Mouse (Mus musculus) WW6 (cell line): Measurements from ENCODE around the gene Rpl37a.

Source experiments
- DNase-seq: peaks from one replicate; pipeline ENCODE4 v3.0.0-alpha.2; 2013; ENCODE audit warnings: low read depth, low spot score

The Rpl37a gene

DNA sequence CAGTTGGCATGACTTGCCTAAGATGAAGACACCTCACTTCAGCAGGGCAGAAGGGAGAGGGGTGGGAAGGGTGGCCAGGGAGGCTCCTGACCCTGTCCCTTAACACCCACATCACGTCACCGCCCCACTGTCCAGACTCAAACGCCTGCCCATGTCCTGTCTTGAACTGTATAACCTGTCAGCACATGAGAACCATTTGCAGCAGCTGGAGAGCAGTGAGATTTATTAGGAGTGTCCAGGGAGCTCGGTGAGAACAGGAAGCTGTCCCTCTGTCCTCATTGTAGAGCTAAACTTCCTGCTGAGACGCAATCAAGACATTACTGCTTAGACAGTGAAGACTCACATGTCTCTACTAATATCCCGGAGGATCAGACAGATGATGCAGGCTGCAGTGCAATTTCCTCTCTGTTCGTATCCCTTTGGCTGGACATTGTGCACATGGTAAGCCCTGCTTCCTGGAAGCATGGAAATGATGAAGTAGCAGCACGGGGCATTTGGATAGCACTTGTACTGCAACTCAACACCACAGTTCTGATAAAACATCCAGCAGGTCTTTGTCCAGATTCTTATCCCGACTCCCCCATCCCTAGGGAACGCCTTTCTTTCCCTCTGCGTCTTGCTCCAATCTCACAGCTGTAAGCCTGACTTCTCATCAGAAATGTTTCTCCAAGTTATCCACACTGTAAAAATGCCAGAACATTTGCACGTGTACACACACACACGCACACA is 25.5 kb downstream of the Rpl37a start:
- DNase-seq, result no peak

DNA sequence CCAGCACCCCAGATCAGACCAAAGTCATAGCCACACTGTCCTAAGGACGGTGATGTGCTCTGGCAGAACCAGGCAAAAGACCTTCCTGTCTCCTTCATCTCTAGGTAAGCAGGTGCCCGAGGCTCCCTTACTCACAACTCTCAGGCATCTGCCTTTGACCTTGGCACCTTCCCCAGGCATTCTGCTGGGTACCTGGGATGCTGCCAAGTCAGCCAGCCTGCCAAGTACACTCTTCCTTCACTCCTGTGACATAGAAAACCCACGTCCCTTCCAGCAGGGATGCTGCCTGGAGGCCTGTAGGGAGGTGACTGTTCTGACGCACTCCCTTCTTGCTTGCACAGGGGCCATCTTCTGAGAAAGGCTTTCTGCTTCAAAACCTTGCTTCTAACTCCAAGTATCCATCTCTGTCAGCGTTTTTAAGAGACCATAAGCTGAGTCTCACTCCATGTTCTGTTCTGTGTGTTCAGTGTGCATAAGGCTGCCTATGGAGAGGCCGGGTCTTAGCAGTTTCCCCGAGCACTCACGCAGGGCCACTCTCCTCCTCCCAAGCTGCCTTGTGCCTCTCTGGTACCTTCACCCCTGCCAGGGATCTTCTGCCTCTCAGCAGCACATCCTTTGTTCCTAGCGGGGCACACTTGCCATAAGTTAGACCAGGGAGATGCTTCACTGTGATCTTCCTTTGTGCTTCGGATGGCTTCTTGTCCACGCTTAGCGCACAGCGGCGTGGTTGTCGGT is 28.0 kb downstream of the Rpl37a start:
- no peak for DNase-seq

DNA sequence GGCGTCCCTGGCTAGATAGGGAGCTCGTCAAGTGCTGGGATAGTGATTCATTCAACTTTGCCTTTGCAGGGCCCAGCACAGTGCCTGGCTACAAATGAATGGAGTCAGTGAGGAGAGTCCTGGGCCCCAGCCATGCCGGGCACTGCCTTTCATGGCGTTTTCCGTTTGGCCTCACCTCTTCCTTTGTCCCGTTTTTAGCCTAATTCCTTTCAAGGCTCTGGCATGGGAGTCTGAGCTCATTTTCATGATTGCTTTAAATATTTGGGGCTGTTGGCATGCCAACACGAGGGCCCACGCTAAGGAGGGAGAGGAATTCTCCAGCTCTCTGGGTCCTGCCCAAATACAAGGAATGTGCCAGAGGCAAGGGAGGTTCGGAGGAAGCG is 28.6 kb downstream of the Rpl37a start:
- no peak for DNase-seq

DNA sequence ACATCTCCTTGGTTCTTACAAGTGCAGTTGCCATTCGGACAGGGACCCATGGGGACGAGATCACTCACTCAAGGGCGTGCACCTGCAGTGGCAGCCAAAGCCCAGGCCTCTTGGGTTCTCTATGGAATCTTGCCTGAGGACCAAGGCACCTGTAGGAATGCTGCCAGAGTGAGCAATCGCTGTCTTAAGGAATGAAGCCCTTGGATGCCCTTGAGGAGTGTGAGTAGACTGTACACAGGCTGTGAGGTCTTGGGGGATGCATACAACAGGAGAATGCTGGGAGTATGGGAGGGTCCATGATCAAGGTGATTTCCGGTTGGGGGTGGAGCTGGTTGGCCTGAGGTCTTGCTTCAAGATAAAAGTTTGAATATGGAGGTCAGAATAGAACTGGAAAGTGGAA is 30.3 kb downstream of the Rpl37a start:
- no peak for DNase-seq

DNA sequence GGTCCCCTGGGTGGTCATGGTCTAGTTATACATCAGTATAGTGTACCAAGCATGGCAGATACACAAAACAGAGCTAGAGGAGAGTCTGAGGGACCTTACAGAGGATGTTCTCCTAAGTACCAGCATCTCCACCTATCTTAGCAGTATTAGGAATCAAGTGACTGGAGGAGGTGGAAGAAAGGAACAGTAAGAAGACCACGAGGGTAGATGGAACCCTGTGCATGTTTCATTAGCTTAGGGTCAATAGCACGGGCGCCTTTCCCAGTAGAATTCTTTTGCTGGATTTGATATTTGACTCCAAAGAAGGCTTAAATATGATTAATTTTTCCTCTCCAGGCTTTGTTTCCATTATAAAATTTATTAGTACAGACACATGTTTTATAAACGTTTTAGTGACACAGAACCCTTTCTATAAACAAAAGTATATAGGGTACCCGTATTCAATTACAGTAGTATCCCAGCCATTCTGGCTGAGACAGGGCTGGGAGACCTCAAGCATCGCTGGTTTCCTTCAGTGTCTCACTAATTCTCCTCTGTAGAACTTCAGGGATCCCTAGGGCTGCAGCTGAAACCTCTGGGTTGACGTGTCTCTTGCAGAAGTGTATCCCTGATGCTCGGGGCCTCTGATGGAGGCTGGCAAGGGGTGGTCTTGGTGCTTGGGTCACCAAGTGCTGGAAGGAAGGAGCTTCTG is 33.9 kb downstream of the Rpl37a start:
- DNase-seq, result no peak

DNA sequence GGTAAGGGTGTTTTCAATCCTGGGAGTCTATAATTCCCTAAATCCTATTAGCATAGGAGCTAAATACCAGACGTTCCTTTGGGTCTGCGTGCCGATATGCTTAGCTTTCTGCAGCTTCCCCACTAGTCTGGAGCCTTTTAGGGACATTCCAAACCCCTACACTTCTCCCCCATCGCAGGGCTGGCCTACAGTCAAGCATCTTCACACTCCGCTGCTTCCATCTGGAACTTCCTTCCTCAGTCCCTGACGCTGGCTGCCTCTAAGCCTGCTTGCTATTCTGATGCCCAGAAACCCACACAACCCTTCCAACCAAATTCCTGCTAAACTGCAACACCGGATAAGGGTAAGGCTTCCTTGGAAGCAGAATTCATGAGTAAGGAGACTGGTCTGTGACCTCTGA is 35.3 kb downstream of the Rpl37a start:
- DNase-seq, result no peak

DNA sequence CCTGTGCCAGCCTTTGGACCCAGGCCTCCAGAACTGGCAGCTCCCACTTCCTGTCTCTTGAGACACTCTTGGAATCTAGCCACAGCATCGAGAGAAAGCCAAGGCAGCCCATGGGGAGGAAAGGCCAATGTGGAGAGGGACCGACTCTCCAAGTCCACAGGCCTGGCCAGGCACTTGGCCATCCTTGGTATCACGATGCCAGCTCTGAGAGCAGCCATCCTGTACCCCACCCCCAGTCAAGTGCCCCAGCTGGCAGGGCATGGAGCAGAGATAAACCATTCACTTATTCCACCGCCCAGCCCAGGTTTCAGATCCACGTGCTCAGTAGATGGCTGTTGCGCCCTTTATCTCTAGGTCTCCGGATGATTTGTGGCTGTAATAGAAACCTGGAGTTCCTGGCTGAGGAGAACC is 40.3 kb downstream of the Rpl37a start:
- DNase-seq, result no peak

DNA sequence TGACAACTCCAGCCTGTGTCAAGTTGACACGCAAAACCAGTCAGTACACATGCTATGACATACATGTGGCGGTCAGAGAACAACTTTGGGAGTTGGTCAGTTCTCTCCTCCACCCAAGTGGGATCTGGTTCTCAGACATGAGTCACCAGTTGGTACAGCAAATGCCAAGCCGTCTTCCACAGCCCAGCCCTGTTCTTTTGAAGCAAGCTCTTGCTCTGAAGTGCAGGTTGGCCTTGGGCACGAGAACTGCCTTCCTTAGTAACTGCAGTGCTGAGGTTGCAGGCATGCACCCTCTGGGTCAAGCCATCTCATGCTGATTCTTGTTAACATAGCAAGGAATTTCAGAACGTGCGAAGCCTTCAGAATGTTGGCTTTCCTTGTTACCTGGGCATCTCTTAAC is 42.1 kb downstream of the Rpl37a start:
- no peak for DNase-seq

DNA sequence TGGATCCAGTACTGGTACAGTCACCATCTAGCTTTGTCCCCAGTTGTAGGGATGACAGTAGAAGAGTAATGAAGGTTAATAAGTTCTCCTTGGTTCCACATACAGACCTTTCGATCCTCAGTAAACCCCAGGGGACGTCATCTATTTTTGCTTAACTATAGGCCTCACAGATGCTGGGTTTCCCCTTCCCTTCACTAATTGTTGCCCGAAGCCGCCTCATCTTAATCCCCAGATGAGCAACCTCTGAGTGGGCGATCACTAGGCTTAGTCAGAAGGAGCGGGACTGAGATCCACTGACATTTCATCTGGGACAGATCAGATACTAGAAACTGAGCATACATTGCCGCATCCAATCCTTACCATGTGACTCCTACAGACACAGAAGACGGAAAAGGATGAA is 44.1 kb downstream of the Rpl37a start:
- no peak for DNase-seq

DNA sequence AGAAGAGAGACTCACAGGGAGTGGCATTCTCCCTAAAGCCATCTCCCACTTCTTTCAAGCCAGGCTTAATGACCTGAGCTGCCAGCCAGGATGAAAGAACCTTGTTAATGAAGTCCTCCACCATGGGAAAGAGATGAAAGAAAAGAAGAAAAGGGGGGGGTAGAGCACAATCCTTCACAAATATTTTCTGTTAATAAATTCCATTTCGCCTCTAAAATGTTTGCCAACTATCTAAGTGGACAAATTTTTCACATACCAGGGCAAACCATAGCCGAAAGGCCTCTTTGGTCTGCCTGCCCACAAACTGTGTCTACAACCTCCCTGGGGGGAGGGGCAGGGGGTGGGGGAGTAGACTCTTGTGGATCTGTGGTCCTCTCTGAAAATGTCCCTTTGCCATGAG is 44.7 kb downstream of the Rpl37a start:
- DNase-seq, result no peak

DNA sequence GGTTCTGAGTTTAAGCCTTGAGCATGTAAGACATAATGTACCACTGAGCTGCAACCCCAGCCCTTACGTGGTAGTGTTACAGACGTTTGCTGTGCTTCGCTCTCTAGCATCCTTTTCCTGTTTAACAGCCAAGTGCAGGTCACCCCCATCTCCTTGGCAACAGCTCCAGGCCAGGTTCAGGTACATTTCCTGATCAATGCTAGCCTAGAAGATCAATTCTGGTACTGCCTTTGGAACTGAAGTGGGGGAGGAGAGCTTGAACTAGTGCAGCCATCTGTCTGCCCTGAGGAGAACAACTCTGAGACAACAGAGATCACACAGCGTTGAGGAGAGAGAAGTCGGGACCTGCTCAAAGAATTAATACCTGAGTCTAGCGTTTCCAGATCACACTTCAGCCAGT is 48.7 kb downstream of the Rpl37a start:
- no peak for DNase-seq
